Mouse (Mus musculus) CH12.LX (cell line): ENCODE measurements around the gene Nfkbiz.

Source experiments
- CTCF ChIP-seq, 2 experiments: IDR thresholded peaks in 1 of 2; conservative IDR thresholded peaks in 1 of 2; 2 replicates each; pipeline ENCODE4 v1.5.1; 2011 to 2012; ENCODE audit warnings: low read depth in 2 of 2, low read length in 2 of 2, improper control_type of control experiment in 1 of 2, inconsistent platforms in 1 of 2, mild to moderate bottlenecking in 1 of 2, moderate library complexity in 1 of 2
- JUN ChIP-seq: IDR thresholded peaks from 2 replicates; pipeline ENCODE4 v1.6.1; 2011; ENCODE audit warnings: low read depth, mild to moderate bottlenecking, low read length, improper control_type of control experiment, moderate library complexity; ENCODE audit not compliant: insufficient read depth
- MAZ ChIP-seq: IDR thresholded peaks from 2 replicates; pipeline ENCODE4 v1.6.1; 2012; ENCODE audit warnings: low read depth, mild to moderate bottlenecking, inconsistent platforms, low read length, improper control_type of control experiment, moderate library complexity
- MEF2A ChIP-seq: IDR thresholded peaks from 2 replicates; pipeline ENCODE4 v1.6.1; 2014; ENCODE audit warnings: low read depth, mild to moderate bottlenecking, inconsistent platforms, low read length, improper control_type of control experiment, borderline replicate concordance
- POLR2A ChIP-seq: IDR thresholded peaks from 2 replicates; pipeline ENCODE4 v1.6.1; 2011; ENCODE audit warnings: low read depth, mild to moderate bottlenecking, improper control_type of control experiment, low read length
- RCOR1 ChIP-seq: conservative IDR thresholded peaks from 2 replicates; pipeline ENCODE4 v1.6.1; 2012; ENCODE audit warnings: low read depth, mild to moderate bottlenecking, inconsistent platforms, low read length, improper control_type of control experiment
- UBTF ChIP-seq: IDR thresholded peaks from 2 replicates; pipeline ENCODE4 v1.6.1; 2012; ENCODE audit warnings: low read depth, mild to moderate bottlenecking, inconsistent platforms, low read length, improper control_type of control experiment, moderate library complexity

DNA sequence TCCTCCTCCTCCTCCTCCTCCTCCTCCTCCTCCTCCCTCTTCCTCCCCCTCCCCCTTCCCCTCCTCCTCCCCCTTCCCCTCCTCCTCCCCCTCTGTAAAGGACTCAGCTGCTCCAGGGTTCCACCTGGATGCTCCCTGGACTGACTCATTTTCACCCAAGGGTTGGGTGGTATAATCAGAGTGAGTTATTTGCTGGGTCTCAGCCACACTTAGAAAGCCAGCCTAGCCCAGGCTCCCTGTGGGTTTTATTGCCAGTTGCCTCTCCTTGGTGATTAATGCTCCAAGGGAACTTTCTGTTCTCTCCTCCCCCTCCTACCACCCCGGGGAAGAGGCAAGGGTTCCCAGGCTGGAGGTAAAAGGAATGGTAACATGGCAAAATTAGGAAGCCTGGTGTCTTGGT, 49.4 kb downstream of the Nfkbiz start:
- TF ChIP-seq CTCF (conservative IDR thresholded peaks at IDR 0.05 in 1 of 2, IDR thresholded peaks at IDR 0.05 in 1 of 2; ENCODE audit: low read depth in 2 of 2, low read length in 2 of 2) (no peak), POLR2A (no peak), RCOR1 (no peak), MEF2A (no peak), JUN (no peak), MAZ (no peak), UBTF (no peak)
